Mouse (Mus musculus): Measurements from ENCODE around the gene Rad9a.
A peak's percentile ranks its signal among the peaks of the same experiment; 100 is the strongest.

The Rad9a gene

GRCm38 (mm10) chr19:4193129-4193528 is 8.3 kb downstream of the Rad9a start:
- DNase-seq (ENCODE audit: low spot score in 2 of 2), result no peak

- DNase-seq (ENCODE audit: low spot score in 2 of 2), result no peak
These were observed 9.0 kb downstream of the Rad9a start for GRCm38 (mm10) chr19:4192251-4192985.

GRCm38 (mm10) chr19:4191528-4192250 is 9.8 kb downstream of the Rad9a start, which contains the start of gene Ppp1ca:
Gene Ppp1ca, plus strand, starts transcription at chr19:4192065.
- DNase-seq (ENCODE audit: low spot score in 2 of 2), result peak; percentile 90 to 93

- no peak for DNase-seq (ENCODE audit: low spot score in 2 of 2)
These were observed 10.6 kb downstream of the Rad9a start, which contains the start of gene Tbc1d10c for GRCm38 (mm10) chr19:4190831-4191334. Gene Tbc1d10c, minus strand, starts transcription at chr19:4191284.

GRCm38 (mm10) chr19:4189051-4189620 is 12.3 kb downstream of the Rad9a start:
- DNase-seq (ENCODE audit: low spot score in 2 of 2), result no peak

GRCm38 (mm10) chr19:4187303-4187702 is 14.2 kb downstream of the Rad9a start:
- no peak for DNase-seq (ENCODE audit: low spot score in 2 of 2)

GRCm38 (mm10) chr19:4184976-4185975 is 16.2 kb downstream of the Rad9a start:
- no peak for DNase-seq (ENCODE audit: low spot score in 2 of 2)

GRCm38 (mm10) chr19:4183689-4184088 is 17.8 kb downstream of the Rad9a start:
- DNase-seq (ENCODE audit: low spot score in 2 of 2), result no peak

GRCm38 (mm10) chr19:4181892-4182291 is 19.6 kb downstream of the Rad9a start:
- DNase-seq (ENCODE audit: low spot score in 2 of 2), result no peak

GRCm38 (mm10) chr19:4180411-4180810 is 21.1 kb downstream of the Rad9a start:
- no peak for DNase-seq (ENCODE audit: low spot score in 2 of 2)

- DNase-seq (ENCODE audit: low spot score in 2 of 2), result peak in 1 of 2 experiments; percentile 58
These were observed 26.0 kb downstream of the Rad9a start, which contains the start of gene Carns1 for GRCm38 (mm10) chr19:4175368-4175947. Gene Carns1, minus strand, starts transcription at chr19:4175479.

GRCm38 (mm10) chr19:4172925-4173324 is 28.5 kb downstream of the Rad9a start:
- no peak for DNase-seq (ENCODE audit: low spot score in 2 of 2)

- peak; percentile 65 to 69 for DNase-seq (ENCODE audit: low spot score in 2 of 2)
These were observed 29.8 kb downstream of the Rad9a start for GRCm38 (mm10) chr19:4171393-4172290.

GRCm38 (mm10) chr19:4170723-4171392 is 30.6 kb downstream of the Rad9a start:
- no peak for DNase-seq (ENCODE audit: low spot score in 2 of 2)

GRCm38 (mm10) chr19:4169810-4170209 is 31.7 kb downstream of the Rad9a start:
- no peak for DNase-seq (ENCODE audit: low spot score in 2 of 2)

GRCm38 (mm10) chr19:4169378-4169784 is 32.1 kb downstream of the Rad9a start:
- DNase-seq (ENCODE audit: low spot score in 2 of 2), result peak; percentile 98 to 99

- DNase-seq (ENCODE audit: low spot score in 2 of 2), result no peak
These were observed 34.6 kb downstream of the Rad9a start for GRCm38 (mm10) chr19:4166678-4167476.

- DNase-seq (ENCODE audit: low spot score in 2 of 2), result no peak
These were observed 36.7 kb downstream of the Rad9a start for GRCm38 (mm10) chr19:4164721-4165120.
